Mouse (Mus musculus) small intestine, adult 2 months (tissue): Measurements from ENCODE around the gene Spp1. TPM values are rescaled to one million over a fixed set of nuclear protein-coding genes. Genes with fewer than 3 reads are reported as not detected.

Source experiments
- H3K27ac ChIP-seq: fragments of 200-500 bp; 2 replicates; pipeline ENCODE4 v1.5.1; 2012; ENCODE audit warnings: low read depth, low read length, control low read depth, inconsistent platforms; ENCODE audit not compliant: insufficient read depth
- H3K27me3 ChIP-seq: fragments of 200-500 bp; 2 replicates; pipeline ENCODE4 v1.6.1; 2012; ENCODE audit warnings: mild to moderate bottlenecking, moderate library complexity, low read length, inconsistent platforms; ENCODE audit not compliant: control insufficient read depth, insufficient read depth
- H3K36me3 ChIP-seq: fragments of 200-500 bp; 2 replicates; pipeline ENCODE4 v1.6.1; 2012; ENCODE audit warnings: mild to moderate bottlenecking, low read length, control low read depth, inconsistent platforms; ENCODE audit not compliant: control insufficient read depth, insufficient read depth
- H3K4me1 ChIP-seq: fragments of 200-500 bp; 2 replicates; pipeline ENCODE4 v1.6.1; 2012; ENCODE audit warnings: low read length, inconsistent platforms, mixed read lengths; ENCODE audit not compliant: control insufficient read depth, insufficient read depth, insufficient read length
- H3K4me3 ChIP-seq: fragments of 200-500 bp; 2 replicates; pipeline ENCODE4 v1.5.1; 2012; ENCODE audit warnings: low read depth, mild to moderate bottlenecking, control low read depth, inconsistent platforms, low read length, moderate library complexity
- CTCF ChIP-seq: fragments of 200-500 bp; IDR thresholded peaks from 2 replicates; pipeline ENCODE4 v1.5.1; 2012; ENCODE audit warnings: low read depth, mild to moderate bottlenecking, control low read depth, inconsistent platforms, low read length, moderate library complexity, mixed read lengths; ENCODE audit not compliant: insufficient replicate concordance, insufficient read length; ENCODE audit errors: extremely low read depth
- POLR2A ChIP-seq: fragments of 200-500 bp; IDR thresholded peaks from 2 replicates; pipeline ENCODE4 v1.6.1; 2012; ENCODE audit warnings: low read depth, mild to moderate bottlenecking, control low read depth, inconsistent platforms, low read length, moderate library complexity
- WGBS: fragments of 180-500 bp; shearing (Covaris S2); methylation state at CpG from one replicate; pipeline ENCODE4 v1.1.7; 2018; 5-methylcytosine and 5-hydroxymethylcytosine counted together
- polyA plus RNA-seq: library from polyadenylated mRNA; depleted of rRNA; stranded (reverse); fragments of >200 nt; gene quantifications from 2 replicates; pipeline ENCODE4 v1.2.3, GENCODE M21; 2012

The Spp1 gene
- polyA plus RNA-seq, 1 experiment: 0.32 TPM

DNA sequence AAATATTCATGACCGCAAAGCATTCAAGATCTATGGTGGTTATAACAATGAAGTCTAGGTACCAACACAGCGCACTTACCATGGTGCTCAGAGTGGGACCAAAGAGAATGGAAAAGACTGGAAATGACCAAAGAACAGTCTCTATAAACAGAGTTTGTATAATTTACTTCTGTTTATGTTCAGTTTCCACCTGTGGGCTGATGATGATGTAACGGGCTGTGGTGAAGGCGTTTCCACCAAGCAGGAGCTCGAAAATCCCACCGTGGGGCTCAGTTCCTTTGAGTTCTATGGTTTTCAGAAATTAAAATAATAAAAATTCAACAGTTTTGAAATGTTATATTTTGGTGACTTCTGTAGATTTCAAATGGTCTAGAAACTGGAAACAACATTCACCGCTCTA, 26.4 kb upstream of the Spp1 start:
- TF ChIP-seq POLR2A (no peak), CTCF (no peak)
- Histone ChIP-seq H3K4me3 (no peak overlapping the region), H3K27ac (no peak overlapping the region), H3K36me3 (no peaks in the 10 kb centered on the region), H3K4me1 (no peaks in the 10 kb centered on the region), H3K27me3 (no peaks in the 10 kb centered on the region)
- 90% methylated on average over 7 of the region's 7 CpGs for WGBS

DNA sequence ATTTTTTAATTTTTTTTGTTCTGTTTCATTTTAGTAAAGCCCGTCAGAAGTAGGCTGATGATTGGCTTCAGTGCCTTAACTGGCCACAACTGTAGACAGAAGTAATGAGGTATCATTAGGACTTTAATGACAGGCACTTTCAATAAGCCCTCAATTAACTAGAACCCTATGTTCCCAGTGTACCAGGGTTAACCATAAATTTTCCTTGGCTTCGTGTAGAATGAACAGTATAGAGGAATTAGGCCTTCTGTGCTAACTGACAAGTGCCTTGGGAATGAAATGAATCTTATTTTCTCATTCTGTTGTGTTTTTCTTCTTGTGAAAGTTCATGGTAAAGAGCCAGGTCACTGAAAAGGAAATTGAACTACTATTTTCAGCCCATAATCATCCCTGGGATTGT, 18.9 kb upstream of the Spp1 start:
- Histone ChIP-seq H3K4me3 (no peak overlapping the region), H3K27me3 (no peaks in the 10 kb centered on the region), H3K27ac (no peak overlapping the region), H3K36me3 (no peaks in the 10 kb centered on the region), H3K4me1 (no peaks in the 10 kb centered on the region)
- 71% methylated on average over 2 of the region's 2 CpGs for WGBS
- TF ChIP-seq CTCF: no peak
- no peak for TF ChIP-seq POLR2A

DNA sequence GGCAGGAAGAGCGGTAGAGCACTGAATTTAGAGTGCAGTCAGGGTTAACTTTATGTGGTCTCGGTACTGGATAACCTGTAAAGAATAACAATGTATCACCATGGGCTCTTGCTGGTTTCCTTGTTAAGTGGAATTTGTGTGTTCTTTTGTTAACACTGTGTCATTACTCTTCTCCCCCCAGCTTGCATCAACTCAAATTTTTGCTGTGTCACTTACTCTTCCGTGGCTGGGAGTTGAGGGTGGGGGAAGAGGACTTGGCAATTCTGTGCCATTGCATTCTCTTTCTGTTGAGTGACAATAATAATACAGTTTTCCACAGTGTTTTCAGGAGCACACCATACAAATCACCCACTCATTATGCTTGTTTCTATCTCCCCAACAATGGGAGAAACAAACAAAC, 17.9 kb upstream of the Spp1 start:
- Histone ChIP-seq H3K4me3 (no peak overlapping the region), H3K4me1 (no peaks in the 10 kb centered on the region), H3K27ac (no peak overlapping the region), H3K36me3 (no peaks in the 10 kb centered on the region), H3K27me3 (no peaks in the 10 kb centered on the region)
- WGBS: 66% methylated on average over 3 of the region's 3 CpGs
- TF ChIP-seq POLR2A (no peak), CTCF (no peak)

DNA sequence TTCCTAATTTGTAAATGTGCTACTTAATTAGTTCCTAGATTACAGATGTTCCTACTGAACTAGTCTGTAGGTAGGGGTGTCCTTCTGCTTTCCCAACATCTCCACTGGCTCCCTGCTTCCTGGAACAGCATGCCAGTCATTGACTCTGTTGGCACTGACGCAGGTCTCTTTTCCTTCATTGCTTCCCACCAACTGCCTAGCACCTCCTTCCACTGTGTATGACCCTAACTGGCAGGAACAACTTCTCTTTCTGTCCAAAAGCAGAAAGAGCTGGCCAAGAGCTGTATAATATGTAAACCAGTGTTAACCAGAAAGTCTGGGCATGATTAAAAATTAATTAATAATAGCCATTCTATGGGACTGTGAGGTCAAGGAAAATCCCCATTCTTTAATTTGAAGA, 17.2 kb upstream of the Spp1 start:
- H3K36me3 ChIP-seq: no peaks in the 10 kb centered on the region
- 82% methylated on average over 1 of the region's 1 CpGs for WGBS
- no peak for TF ChIP-seq CTCF
- TF ChIP-seq POLR2A: no peak
- no peaks in the 10 kb centered on the region for H3K4me1 ChIP-seq
- H3K27ac ChIP-seq: no peak overlapping the region
- H3K4me3 ChIP-seq: no peak overlapping the region
- H3K27me3 ChIP-seq: no peaks in the 10 kb centered on the region

DNA sequence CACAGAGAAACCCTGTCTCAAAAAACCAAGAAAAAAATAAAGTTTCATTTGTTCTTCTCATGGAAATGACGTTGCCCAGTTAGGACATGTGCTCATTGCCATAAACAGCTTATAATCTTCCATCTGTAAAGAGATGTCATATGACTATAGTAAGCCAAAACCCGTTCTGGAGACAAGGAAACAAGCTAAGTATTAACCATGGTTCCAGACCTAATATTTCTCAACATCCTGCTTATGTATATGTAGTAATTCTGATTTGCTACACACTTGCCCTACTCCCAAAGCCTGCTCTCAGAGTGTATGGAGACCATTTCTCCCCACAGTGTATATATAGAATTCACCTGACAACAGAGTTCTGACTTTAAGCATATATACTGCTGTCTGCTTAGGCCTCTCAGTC, 12.9 kb upstream of the Spp1 start:
- no peak overlapping the region for H3K4me3 ChIP-seq

DNA sequence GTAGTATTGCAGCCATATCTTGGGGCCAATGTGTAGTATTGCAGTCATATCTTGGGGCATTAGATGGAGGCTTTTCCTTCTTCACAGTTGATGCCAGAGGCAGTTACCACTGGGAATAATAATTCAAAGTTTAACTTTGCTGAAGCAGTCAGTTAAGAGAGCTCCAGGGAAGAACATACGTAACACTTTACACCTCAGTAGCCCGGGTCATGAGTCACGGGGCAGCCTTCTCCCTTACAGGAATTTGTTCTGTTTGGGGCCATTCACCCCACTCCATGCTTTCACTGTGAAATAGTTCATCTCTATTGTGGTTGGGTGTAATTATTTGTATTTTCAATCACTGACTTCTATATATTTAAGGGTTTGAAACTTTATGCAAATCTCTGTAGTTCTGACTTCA, 11.1 kb upstream of the Spp1 start:
- Histone ChIP-seq H3K27ac (no peak overlapping the region), H3K4me1 (no peaks in the 10 kb centered on the region), H3K27me3 (no peaks in the 10 kb centered on the region), H3K36me3 (no peaks in the 10 kb centered on the region), H3K4me3 (no peak overlapping the region)
- TF ChIP-seq CTCF (no peak), POLR2A (no peak)
- WGBS: 89% methylated on average over 3 of the region's 3 CpGs

More for the DNA sequence above, 12.9 kb upstream of the Spp1 start:
- H3K36me3 ChIP-seq: no peaks in the 10 kb centered on the region
- no peak overlapping the region for H3K27ac ChIP-seq
- TF ChIP-seq POLR2A (no peak), CTCF (no peak)
- no peaks in the 10 kb centered on the region for H3K4me1 ChIP-seq
- 29% methylated on average over 2 of the region's 2 CpGs for WGBS
- H3K27me3 ChIP-seq: no peaks in the 10 kb centered on the region

DNA sequence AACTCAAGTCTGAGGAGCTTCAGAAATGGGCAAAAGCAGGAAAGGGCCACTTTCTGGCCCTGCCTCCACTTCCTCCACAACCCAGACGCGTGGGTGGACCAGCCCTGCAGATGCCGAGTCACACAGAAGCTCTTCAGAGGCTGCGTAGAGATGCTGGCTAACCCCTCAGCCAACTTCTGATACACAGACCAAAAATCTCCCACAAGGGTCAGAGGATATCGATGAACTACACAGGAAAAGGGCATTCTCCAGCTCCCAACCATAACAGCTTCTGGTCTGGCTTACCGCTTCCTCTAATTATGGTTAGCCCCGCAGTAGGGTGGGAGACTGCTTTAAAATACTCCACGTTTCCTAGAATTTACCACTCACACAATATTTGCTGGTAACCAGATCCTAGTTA, 9.0 kb upstream of the Spp1 start:
- TF ChIP-seq CTCF (no peak), POLR2A (no peak)
- 78% methylated on average over 8 of the region's 8 CpGs for WGBS

DNA sequence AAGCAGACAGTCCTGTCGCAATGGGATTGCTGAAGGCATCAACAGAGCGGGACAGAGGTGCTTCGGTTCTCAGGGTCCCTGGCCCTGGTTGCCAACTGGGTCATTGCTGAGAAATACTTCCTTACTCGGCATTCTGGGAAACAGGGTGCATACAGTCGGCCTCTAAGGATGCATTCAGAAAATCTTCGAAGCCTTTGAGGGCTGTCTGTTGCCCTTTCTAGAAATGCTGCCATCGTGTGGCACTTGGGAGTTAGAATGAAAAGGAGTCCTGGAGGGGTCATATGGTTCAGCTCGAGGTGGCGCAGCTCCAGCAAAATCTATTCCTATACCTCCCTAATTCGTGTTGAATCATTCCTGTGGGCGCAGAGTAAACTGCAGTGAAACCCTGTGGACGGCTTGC, 2.0 kb upstream of the Spp1 start:
- Histone ChIP-seq H3K27ac (no peak overlapping the region), H3K4me3 (no peak overlapping the region), H3K36me3 (no peaks in the 10 kb centered on the region), H3K27me3 (peaks cover 2% of the 10 kb centered on the region; the same call in 1 of the 2 replicates), H3K4me1 (no peaks in the 10 kb centered on the region)
- no peak for TF ChIP-seq POLR2A
- TF ChIP-seq CTCF: no peak
- WGBS: 36% methylated on average over 12 of the region's 12 CpGs

More for the DNA sequence above, 9.0 kb upstream of the Spp1 start:
- no peaks in the 10 kb centered on the region for H3K4me1 ChIP-seq
- no peaks in the 10 kb centered on the region for H3K36me3 ChIP-seq
- no peak overlapping the region for H3K27ac ChIP-seq
- no peak overlapping the region for H3K4me3 ChIP-seq
- H3K27me3 ChIP-seq: no peaks in the 10 kb centered on the region
